Mouse (Mus musculus): ENCODE results near the gene Psmc3ip.

Gene Psmc3ip

DNA sequence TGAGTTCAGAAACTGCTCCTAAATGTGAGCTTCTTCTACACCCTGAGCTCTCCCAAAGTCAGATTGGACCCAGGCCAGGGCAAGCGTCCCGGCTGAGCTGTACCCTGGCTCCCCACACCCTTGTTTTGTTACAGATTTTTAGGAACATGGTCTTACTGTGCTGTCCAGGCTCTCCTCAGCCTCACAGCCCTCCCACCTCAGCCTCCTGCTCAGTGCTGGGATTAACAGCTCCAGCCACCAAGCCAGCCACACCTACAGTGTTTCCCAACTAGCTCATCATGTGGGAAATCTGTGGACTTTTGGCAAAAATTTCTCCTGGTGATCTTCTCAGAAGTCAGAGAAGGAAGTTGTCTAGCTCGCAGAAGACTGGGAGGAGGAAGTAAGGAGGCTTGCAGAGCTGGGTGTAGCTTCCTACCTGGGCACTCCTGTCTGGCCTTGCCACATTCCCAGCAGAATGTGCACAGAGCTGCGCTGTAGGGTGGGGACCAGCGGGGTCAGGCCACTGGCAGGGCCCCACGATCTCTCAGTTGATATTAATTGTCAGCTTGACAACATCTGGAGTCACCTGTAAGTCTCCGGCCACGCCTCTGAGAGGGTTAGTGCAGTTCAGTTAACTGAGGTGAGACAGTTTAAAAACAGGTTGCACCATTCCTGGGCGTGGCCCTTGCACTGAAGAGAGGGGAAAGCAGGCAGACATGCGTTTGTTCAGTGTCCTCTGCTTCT lies 42.3 kb downstream of the Psmc3ip start:
- DNase-seq (ENCODE audit: low spot score in 2 of 2) = peak in 1 of 2 experiments; percentile 74

DNA sequence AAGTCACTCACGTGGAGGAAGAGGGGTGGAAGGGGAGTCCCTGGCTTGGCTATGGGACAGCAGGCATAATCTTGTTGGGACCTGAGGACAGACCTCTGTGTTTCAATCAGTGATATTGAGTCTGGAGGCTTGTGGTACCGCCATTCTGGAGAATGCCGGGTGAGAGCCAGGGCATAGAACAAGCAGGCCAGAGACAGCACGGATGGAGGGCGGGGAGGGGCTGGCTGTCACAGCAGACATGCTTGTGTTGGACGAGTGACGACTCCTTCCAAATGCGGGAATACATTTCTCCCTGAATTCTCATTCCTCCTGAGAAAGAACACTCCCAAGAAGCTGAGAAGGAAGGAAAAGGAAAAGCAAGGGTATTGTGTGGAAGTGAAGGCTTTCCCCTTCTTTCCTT lies 43.6 kb downstream of the Psmc3ip start:
- no peak for DNase-seq (ENCODE audit: low spot score in 2 of 2)

GRCm38 (mm10) chr11:101051051-101051493 lies 44.2 kb downstream of the Psmc3ip start:
- no peak for DNase-seq (ENCODE audit: low spot score in 2 of 2)

GRCm38 (mm10) chr11:101050359-101050758 lies 44.9 kb downstream of the Psmc3ip start:
- DNase-seq (ENCODE audit: low spot score in 2 of 2) = no peak

- no peak for DNase-seq (ENCODE audit: low spot score in 2 of 2)
These were observed 47.7 kb downstream of the Psmc3ip start for GRCm38 (mm10) chr11:101047502-101047901.

DNA sequence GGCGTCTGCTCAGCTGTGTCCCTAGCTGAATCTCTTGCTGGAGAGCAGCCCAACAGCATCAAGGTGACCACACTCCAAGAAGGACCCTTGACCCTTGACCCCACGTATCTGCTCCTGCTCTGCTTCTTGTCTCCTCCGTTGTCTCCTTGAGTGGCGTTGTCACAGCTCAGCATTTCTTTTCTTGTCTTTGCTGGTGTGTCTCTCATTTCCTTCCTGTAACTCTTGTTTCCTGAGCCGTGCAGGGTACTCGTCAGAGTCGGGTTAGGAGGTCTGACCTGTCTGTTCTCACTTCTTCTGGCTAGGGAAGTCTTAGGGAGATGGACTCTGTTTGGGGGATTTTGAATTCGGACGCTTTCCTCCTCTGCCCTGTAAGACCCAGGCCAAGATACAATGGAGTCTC lies 48.8 kb downstream of the Psmc3ip start:
- no peak for DNase-seq (ENCODE audit: low spot score in 2 of 2)

DNA sequence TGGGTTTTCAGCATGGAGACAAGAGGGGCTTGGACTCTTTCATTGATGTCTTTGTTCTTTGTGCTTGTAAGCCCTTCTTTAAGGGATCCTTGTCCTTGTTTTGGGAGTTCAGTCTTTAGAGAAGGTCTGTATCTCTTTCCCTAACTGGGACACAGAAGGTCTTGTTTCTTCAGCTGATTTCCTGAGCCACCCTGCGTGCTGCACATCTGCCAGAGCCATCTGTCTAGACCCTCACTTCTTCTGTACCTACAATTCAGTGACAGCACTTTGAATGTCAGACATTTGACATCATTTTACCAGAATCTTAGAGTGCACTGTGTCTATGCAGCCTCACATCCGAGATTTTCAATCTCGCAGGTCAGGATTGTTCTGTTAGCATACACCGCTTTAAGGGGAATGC lies 49.4 kb downstream of the Psmc3ip start:
- DNase-seq (ENCODE audit: low spot score in 2 of 2) = no peak
